Mouse (Mus musculus) hindbrain, postnatal 0 days (tissue): ENCODE measurements at regions not wholly inside any gene's neighbourhood (a gene's known extent, or its start where the extent isn't known, plus 50 kb on each side); places are given as distances from the start of the nearest gene placed in this dataset.

ENCODE experiments used
- ATAC-seq: fragments of 200-750 bp; cut with Nextera tagmentation; 2 replicates; pipeline ENCODE4 v1.8.0; 2017; ENCODE audit warnings: mild to moderate bottlenecking, moderate TSS enrichment, moderate library complexity
- DNase-seq: peaks from one replicate; pipeline ENCODE4 v3.0.0-alpha.2; 2015; ENCODE audit warnings: low spot score
- H3K27ac ChIP-seq: fragments of 300-500 bp; sonication (generic); 2 replicates; pipeline ENCODE4 v1.5.1; 2014; ENCODE audit warnings: mild to moderate bottlenecking
- H3K27me3 ChIP-seq: fragments of 300-500 bp; sonication (generic); 2 replicates; pipeline ENCODE4 v1.6.1; 2014; ENCODE audit warnings: low read length, mixed read lengths; ENCODE audit not compliant: insufficient read depth
- H3K36me3 ChIP-seq: fragments of 300-500 bp; sonication (generic); 2 replicates; pipeline ENCODE4 v1.6.1; 2014; ENCODE audit warnings: low read length, mixed read lengths; ENCODE audit not compliant: insufficient read depth
- H3K4me1 ChIP-seq: fragments of 300-500 bp; sonication (generic); 2 replicates; pipeline ENCODE4 v1.6.1; 2014; ENCODE audit warnings: antibody characterized with exemption, low read length, mixed read lengths; ENCODE audit not compliant: insufficient read depth
- H3K4me2 ChIP-seq: fragments of 300-500 bp; sonication (generic); 2 replicates; pipeline ENCODE4 v1.6.1; 2014; ENCODE audit warnings: low read depth, mild to moderate bottlenecking, low read length, moderate library complexity, mixed read lengths
- H3K4me3 ChIP-seq: fragments of 300-500 bp; sonication (generic); 2 replicates; pipeline ENCODE4 v1.5.1; 2014; ENCODE audit warnings: low read length
- H3K9ac ChIP-seq: fragments of 300-500 bp; sonication (generic); replicated peaks from 2 replicates; pipeline ENCODE4 v1.6.1; 2014; ENCODE audit warnings: mild to moderate bottlenecking, low read length, moderate library complexity, mixed read lengths
- H3K9me3 ChIP-seq: fragments of 300-500 bp; sonication (generic); 2 replicates; pipeline ENCODE4 v1.6.1; 2016; ENCODE audit warnings: low read length, mixed read lengths
- CTCF ChIP-seq: IDR thresholded peaks from 2 replicates; pipeline ENCODE4 v1.5.1; 2016; ENCODE audit warnings: antibody characterized with exemption, control low read depth, low read depth
- WGBS: fragments of 180-500 bp; shearing (Covaris S2); extraction: QIAGEN DNeasy Blood & Tissue Kit; methylation state at CpG from one replicate; pipeline ENCODE4 v1.1.7; 2014; 5-methylcytosine and 5-hydroxymethylcytosine counted together

GRCm38 (mm10) chr4:87501791-87502190, 271.5 kb upstream of the Slc24a2 start:
- Histone ChIP-seq H3K27ac (no peak overlapping the region), H3K36me3 (no peaks in the 10 kb centered on the region), H3K9me3 (no peaks in the 10 kb centered on the region), H3K27me3 (no peaks in the 10 kb centered on the region), H3K9ac (no peak overlapping the region), H3K4me2 (no peak overlapping the region), H3K4me1 (no peaks in the 10 kb centered on the region), H3K4me3 (no peak overlapping the region)
- TF ChIP-seq CTCF: no peak
- 63% methylated on average over 4 of the region's 4 CpGs for WGBS
- ATAC-seq (no peak), DNase-seq (peak; percentile 20)

GRCm38 (mm10) chr4:87500441-87500840, 270.2 kb upstream of the Slc24a2 start:
- no peaks in the 10 kb centered on the region for H3K36me3 ChIP-seq
- H3K27me3 ChIP-seq: no peaks in the 10 kb centered on the region
- no peak for TF ChIP-seq CTCF
- H3K9ac ChIP-seq: no peak overlapping the region
- ATAC-seq (no peak), DNase-seq (peak; percentile 66)
- H3K27ac ChIP-seq: no peak overlapping the region
- no peak overlapping the region for H3K4me2 ChIP-seq
- H3K4me3 ChIP-seq: no peak overlapping the region
- WGBS: 39% methylated on average over 2 of the region's 2 CpGs
- no peaks in the 10 kb centered on the region for H3K4me1 ChIP-seq
- no peaks in the 10 kb centered on the region for H3K9me3 ChIP-seq

GRCm38 (mm10) chr4:87487798-87488197, 257.5 kb upstream of the Slc24a2 start:
- H3K27me3 ChIP-seq: no peaks in the 10 kb centered on the region
- DNase-seq (no peak), ATAC-seq (no peak)
- no peaks in the 10 kb centered on the region for H3K9me3 ChIP-seq
- H3K9ac ChIP-seq: no peak overlapping the region
- H3K4me1 ChIP-seq: no peaks in the 10 kb centered on the region
- H3K4me2 ChIP-seq: no peak overlapping the region
- no peak overlapping the region for H3K4me3 ChIP-seq
- H3K27ac ChIP-seq: no peak overlapping the region
- 92% methylated on average over 3 of the region's 3 CpGs for WGBS
- TF ChIP-seq CTCF: no peak
- H3K36me3 ChIP-seq: no peaks in the 10 kb centered on the region

GRCm38 (mm10) chr4:87475537-87475936, 245.3 kb upstream of the Slc24a2 start:
- no peak for TF ChIP-seq CTCF
- ATAC-seq (no peak), DNase-seq (no peak)
- Histone ChIP-seq H3K27me3 (no peaks in the 10 kb centered on the region), H3K4me3 (no peak overlapping the region), H3K4me1 (0 out of 2 replicates have a peak, but pooled peaks cover 4% of the 10 kb centered on the region), H3K36me3 (no peaks in the 10 kb centered on the region), H3K4me2 (no peak overlapping the region), H3K9me3 (no peaks in the 10 kb centered on the region), H3K9ac (no peak overlapping the region), H3K27ac (no peak overlapping the region)
- WGBS: 81% methylated on average over 1 of the region's 1 CpGs

GRCm38 (mm10) chr4:87473331-87474039, 243.2 kb upstream of the Slc24a2 start:
- Histone ChIP-seq H3K9ac (no peak overlapping the region), H3K27ac (no peak overlapping the region), H3K4me3 (no peak overlapping the region), H3K4me2 (no peak overlapping the region), H3K9me3 (no peaks in the 10 kb centered on the region), H3K4me1 (0 out of 2 replicates have a peak, but pooled peaks cover 4% of the 10 kb centered on the region), H3K27me3 (no peaks in the 10 kb centered on the region), H3K36me3 (no peaks in the 10 kb centered on the region)
- ATAC-seq (no peak), DNase-seq (no peak)
- TF ChIP-seq CTCF: no peak
- WGBS: 85% methylated on average over 16 of the region's 16 CpGs

GRCm38 (mm10) chr4:87472787-87473186, 242.5 kb upstream of the Slc24a2 start:
- Histone ChIP-seq H3K27ac (no peak overlapping the region), H3K9me3 (no peaks in the 10 kb centered on the region), H3K9ac (no peak overlapping the region), H3K36me3 (no peaks in the 10 kb centered on the region), H3K27me3 (no peaks in the 10 kb centered on the region), H3K4me2 (no peak overlapping the region), H3K4me3 (no peak overlapping the region), H3K4me1 (0 out of 2 replicates have a peak, but pooled peaks cover 4% of the 10 kb centered on the region)
- no peak for ATAC-seq
- 51% methylated on average over 1 of the region's 1 CpGs for WGBS
- no peak for TF ChIP-seq CTCF
- no peak for DNase-seq

- Histone ChIP-seq H3K27me3 (no peaks in the 10 kb centered on the region), H3K27ac (0 out of 2 replicates have a peak overlapping the region, but pooled peaks have one; percentile 32), H3K9ac (no peak overlapping the region), H3K36me3 (no peaks in the 10 kb centered on the region), H3K4me2 (no peak overlapping the region), H3K4me1 (0 out of 2 replicates have a peak, but pooled peaks cover 4% of the 10 kb centered on the region), H3K4me3 (no peak overlapping the region), H3K9me3 (no peaks in the 10 kb centered on the region)
- ATAC-seq: no peak
- no peak for TF ChIP-seq CTCF
- 14% methylated on average over 5 of the region's 5 CpGs for WGBS
- DNase-seq: peak; percentile 41
These were observed 241.1 kb upstream of the Slc24a2 start for GRCm38 (mm10) chr4:87471385-87471784.
